Mouse (Mus musculus) liver, embryonic 16.5 days (tissue): ENCODE measurements at regions not wholly inside any gene's neighbourhood (a gene's known extent, or its start where the extent isn't known, plus 50 kb on each side); places are given as distances from the start of the nearest gene placed in this dataset.

Experiments used
- ATAC-seq: fragments of 200-750 bp; cut with Nextera tagmentation; 2 replicates; pipeline ENCODE4 v1.8.0; 2017; ENCODE audit warnings: low read depth, mild to moderate bottlenecking, moderate number of reproducible peaks, moderate library complexity
- H3K27ac ChIP-seq: fragments of 300-500 bp; sonication (generic); 2 replicates; pipeline ENCODE4 v1.5.1; 2014; ENCODE audit warnings: mild to moderate bottlenecking, low read length
- H3K27me3 ChIP-seq: fragments of 300-500 bp; sonication (generic); 2 replicates; pipeline ENCODE4 v1.6.1; 2014; ENCODE audit warnings: low read depth, low read length, mixed read lengths; ENCODE audit not compliant: control insufficient read depth, insufficient read depth
- H3K36me3 ChIP-seq: fragments of 300-500 bp; sonication (generic); 2 replicates; pipeline ENCODE4 v1.6.1; 2014; ENCODE audit warnings: mild to moderate bottlenecking; ENCODE audit not compliant: control insufficient read depth, insufficient read depth
- H3K4me1 ChIP-seq: fragments of 300-500 bp; sonication (generic); 2 replicates; pipeline ENCODE4 v1.6.1; 2014; ENCODE audit warnings: low read depth, low read length, mixed read lengths; ENCODE audit not compliant: control insufficient read depth
- H3K4me2 ChIP-seq: fragments of 300-500 bp; sonication (generic); 2 replicates; pipeline ENCODE4 v1.6.1; 2014; ENCODE audit warnings: low read depth, low read length, mixed read lengths
- H3K4me3 ChIP-seq: fragments of 300-500 bp; sonication (generic); 2 replicates; pipeline ENCODE4 v1.5.1; 2014; ENCODE audit warnings: low read depth, mild to moderate bottlenecking, low read length
- H3K9ac ChIP-seq: fragments of 300-500 bp; sonication (generic); 2 replicates; pipeline ENCODE4 v1.6.1; 2014; ENCODE audit warnings: low read depth, low read length
- H3K9me3 ChIP-seq: fragments of 300-500 bp; sonication (generic); replicated peaks from 2 replicates; pipeline ENCODE4 v1.6.1; 2016; ENCODE audit warnings: low read length; ENCODE audit not compliant: control insufficient read depth
- WGBS: fragments of 180-500 bp; shearing (Covaris S2); extraction: QIAGEN DNeasy Blood & Tissue Kit; methylation state at CpG from one replicate; pipeline ENCODE4 v1.1.7; 2014; ENCODE audit not compliant: insufficient replicate concordance; 5-methylcytosine and 5-hydroxymethylcytosine counted together

- Histone ChIP-seq H3K9me3 (no peaks in the 10 kb centered on the region), H3K27ac (no peak overlapping the region), H3K9ac (no peak overlapping the region), H3K4me3 (no peak overlapping the region), H3K4me1 (no peaks in the 10 kb centered on the region), H3K27me3 (no peaks in the 10 kb centered on the region), H3K4me2 (no peak overlapping the region), H3K36me3 (no peaks in the 10 kb centered on the region)
- WGBS: 23% methylated on average over 5 of the region's 5 CpGs
- no peak for ATAC-seq
These were observed 122.5 kb upstream of the Tank start for GRCm38 (mm10) chr2:61455902-61456301.

GRCm38 (mm10) chr2:61454729-61455128, 123.7 kb upstream of the Tank start:
- H3K27me3 ChIP-seq: no peaks in the 10 kb centered on the region
- H3K27ac ChIP-seq: no peak overlapping the region
- no peaks in the 10 kb centered on the region for H3K36me3 ChIP-seq
- H3K9me3 ChIP-seq: no peaks in the 10 kb centered on the region
- WGBS: 31% methylated on average over 9 of the region's 9 CpGs
- no peak overlapping the region for H3K9ac ChIP-seq
- no peak overlapping the region for H3K4me2 ChIP-seq
- ATAC-seq: no peak
- no peak overlapping the region for H3K4me3 ChIP-seq
- H3K4me1 ChIP-seq: no peaks in the 10 kb centered on the region

DNA sequence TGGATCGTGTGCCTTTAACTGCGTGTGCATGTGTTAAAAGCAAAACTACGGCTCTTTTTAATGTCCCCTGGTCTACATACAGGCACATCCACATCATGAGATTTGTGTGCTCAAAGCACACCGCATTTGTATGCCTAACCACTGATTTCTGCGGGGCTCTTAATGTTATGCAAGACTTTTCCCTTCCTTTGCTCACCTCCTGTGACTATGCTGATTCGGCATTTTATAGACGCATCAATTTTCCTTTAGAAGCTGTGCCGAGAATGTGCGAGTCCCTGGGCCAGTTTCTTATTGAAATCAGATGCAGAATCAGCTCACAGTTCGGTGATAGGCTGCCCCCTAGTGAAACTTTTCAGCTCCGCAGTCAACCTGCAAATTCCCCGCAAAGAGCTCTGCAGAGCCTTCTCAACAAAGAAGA, 124.1 kb upstream of the Tank start:
- Histone ChIP-seq H3K27me3 (no peaks in the 10 kb centered on the region), H3K36me3 (no peaks in the 10 kb centered on the region), H3K4me3 (no peak overlapping the region), H3K4me2 (no peak overlapping the region), H3K9me3 (no peaks in the 10 kb centered on the region), H3K4me1 (no peaks in the 10 kb centered on the region), H3K9ac (no peak overlapping the region), H3K27ac (no peak overlapping the region)
- no peak for ATAC-seq
- WGBS: 6% methylated on average over 12 of the region's 12 CpGs

- no peak for ATAC-seq
- Histone ChIP-seq H3K9me3 (no peaks in the 10 kb centered on the region), H3K4me1 (no peaks in the 10 kb centered on the region), H3K27me3 (no peaks in the 10 kb centered on the region), H3K27ac (no peak overlapping the region), H3K36me3 (no peaks in the 10 kb centered on the region), H3K4me2 (no peak overlapping the region), H3K9ac (no peak overlapping the region), H3K4me3 (no peak overlapping the region)
- WGBS: 55% methylated on average over 14 of the region's 14 CpGs
These were observed 124.7 kb upstream of the Tank start for GRCm38 (mm10) chr2:61453490-61454281.

- Histone ChIP-seq H3K27ac (no peak overlapping the region), H3K4me1 (no peaks in the 10 kb centered on the region), H3K4me2 (no peak overlapping the region), H3K9me3 (no peaks in the 10 kb centered on the region), H3K4me3 (no peak overlapping the region), H3K9ac (no peak overlapping the region), H3K36me3 (no peaks in the 10 kb centered on the region), H3K27me3 (no peaks in the 10 kb centered on the region)
- WGBS: 67% methylated on average over 1 of the region's 1 CpGs
- no peak for ATAC-seq
These were observed 125.8 kb upstream of the Tank start for GRCm38 (mm10) chr2:61452581-61452980.

- Histone ChIP-seq H3K36me3 (no peaks in the 10 kb centered on the region), H3K4me3 (no peak overlapping the region), H3K27ac (no peak overlapping the region), H3K27me3 (no peaks in the 10 kb centered on the region), H3K4me1 (no peaks in the 10 kb centered on the region), H3K9me3 (no peaks in the 10 kb centered on the region), H3K9ac (no peak overlapping the region), H3K4me2 (no peak overlapping the region)
- 26% methylated on average over 3 of the region's 3 CpGs for WGBS
- ATAC-seq: no peak
These were observed 127.7 kb upstream of the Tank start for GRCm38 (mm10) chr2:61450731-61451130.

- 46% methylated on average over 3 of the region's 3 CpGs for WGBS
- no peaks in the 10 kb centered on the region for H3K36me3 ChIP-seq
- no peaks in the 10 kb centered on the region for H3K27me3 ChIP-seq
- H3K4me1 ChIP-seq: no peaks in the 10 kb centered on the region
- H3K4me3 ChIP-seq: no peak overlapping the region
- H3K4me2 ChIP-seq: no peak overlapping the region
- no peak for ATAC-seq
- no peak overlapping the region for H3K9ac ChIP-seq
- no peaks in the 10 kb centered on the region for H3K9me3 ChIP-seq
- no peak overlapping the region for H3K27ac ChIP-seq
These were observed 141.8 kb upstream of the Tank start for GRCm38 (mm10) chr2:61436591-61436990.

DNA sequence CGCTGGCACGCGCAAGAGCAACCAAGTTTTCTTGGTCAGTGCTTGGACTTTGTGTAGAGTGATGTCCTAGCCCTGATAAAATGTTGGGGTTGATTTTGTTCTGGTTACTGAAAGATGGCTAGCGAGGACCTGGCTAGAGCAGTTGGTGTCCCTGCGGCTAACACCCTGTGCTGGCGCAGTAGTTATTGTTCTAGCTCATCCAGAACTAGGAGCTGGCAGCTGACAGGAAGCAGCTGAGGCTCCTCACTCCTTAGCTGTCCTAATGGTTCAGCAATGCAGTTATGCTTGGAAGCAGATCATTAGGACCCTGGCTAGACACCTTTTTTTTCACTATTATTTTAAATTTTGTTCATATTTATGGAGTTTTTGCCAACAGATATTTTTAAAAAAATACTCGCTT, 170.5 kb upstream of the Tank start:
- H3K4me3 ChIP-seq: no peak overlapping the region
- H3K9me3 ChIP-seq: no peaks in the 10 kb centered on the region
- H3K4me2 ChIP-seq: no peak overlapping the region
- WGBS: 82% methylated on average over 7 of the region's 7 CpGs
- no peaks in the 10 kb centered on the region for H3K36me3 ChIP-seq
- H3K9ac ChIP-seq: no peak overlapping the region
- H3K27ac ChIP-seq: no peak overlapping the region
- no peak for ATAC-seq
- no peaks in the 10 kb centered on the region for H3K27me3 ChIP-seq
- H3K4me1 ChIP-seq: no peaks in the 10 kb centered on the region; the same call in 1 of the 2 replicates

- Histone ChIP-seq H3K27me3 (no peaks in the 10 kb centered on the region), H3K27ac (no peak overlapping the region), H3K36me3 (no peaks in the 10 kb centered on the region), H3K4me2 (no peak overlapping the region), H3K4me3 (no peak overlapping the region), H3K9ac (no peak overlapping the region), H3K4me1 (peaks cover 4% of the 10 kb centered on the region), H3K9me3 (no peaks in the 10 kb centered on the region)
- no peak for ATAC-seq
- 57% methylated on average over 8 of the region's 8 CpGs for WGBS
These were observed 172.2 kb upstream of the Tank start for GRCm38 (mm10) chr2:61406104-61406751.
